Mouse (Mus musculus) spleen, adult 2 months (tissue): Measurements from ENCODE around the gene Ifnlr1. TPM values are rescaled to one million over a fixed set of nuclear protein-coding genes. Genes with fewer than 3 reads are reported as not detected.
"Not testable (repeated sequence)": the region's sequence is repeated elsewhere in the genome, so short reads cannot be mapped to it uniquely, and the experiment has no call there.

ENCODE experiments used
- DNase-seq, 2 experiments: peaks; one replicate each; pipeline versions ENCODE4 v3.0.0 to v3.0.0-alpha.2; 2012 to 2021; ENCODE audit warnings: low spot score in 2 of 2, low read depth in 1 of 2
- H3K27ac ChIP-seq: fragments of 200-500 bp; 2 replicates; pipeline ENCODE4 v1.5.1; 2012; ENCODE audit warnings: low read length, inconsistent platforms; ENCODE audit not compliant: insufficient read depth
- H3K27me3 ChIP-seq: fragments of 200-500 bp; 2 replicates; pipeline ENCODE4 v1.6.1; 2012; ENCODE audit warnings: mild to moderate bottlenecking, moderate library complexity, low read length, inconsistent platforms; ENCODE audit not compliant: control insufficient read depth, insufficient read depth
- H3K36me3 ChIP-seq: fragments of 200-500 bp; 2 replicates; pipeline ENCODE4 v1.6.1; 2012; ENCODE audit warnings: mild to moderate bottlenecking, low read length, inconsistent platforms; ENCODE audit not compliant: control insufficient read depth, insufficient read depth
- H3K4me1 ChIP-seq: fragments of 200-500 bp; 2 replicates; pipeline ENCODE4 v1.6.1; 2011; ENCODE audit warnings: inconsistent platforms; ENCODE audit not compliant: control insufficient read depth, insufficient read depth, insufficient read length
- H3K4me3 ChIP-seq: fragments of 200-500 bp; 2 replicates; pipeline ENCODE4 v1.5.1; 2011; ENCODE audit warnings: mild to moderate bottlenecking, inconsistent platforms; ENCODE audit not compliant: insufficient read depth, insufficient read length; ENCODE audit errors: extremely low read depth
- CTCF ChIP-seq: fragments of 200-500 bp; IDR thresholded peaks from 2 replicates; pipeline ENCODE4 v1.5.1; 2011; ENCODE audit warnings: mild to moderate bottlenecking, inconsistent platforms; ENCODE audit not compliant: insufficient read depth, insufficient read length, insufficient replicate concordance; ENCODE audit errors: extremely low read depth
- POLR2A ChIP-seq: fragments of 200-500 bp; IDR thresholded peaks from 2 replicates; pipeline ENCODE4 v1.6.1; 2011; ENCODE audit warnings: low read depth, low read length, inconsistent platforms
- WGBS: fragments of 180-500 bp; shearing (Covaris S2); methylation state at CpG from one replicate; pipeline ENCODE4 v1.1.7; 2018; 5-methylcytosine and 5-hydroxymethylcytosine counted together
- polyA plus RNA-seq: library from polyadenylated mRNA; depleted of rRNA; stranded (reverse); fragments of >200 nt; gene quantifications from 2 replicates; pipeline ENCODE4 v1.2.3, GENCODE M21; 2012; rRNA removed

Gene Ifnlr1
- polyA plus RNA-seq = 0.61 and 0.78 TPM in 2 replicates

DNA sequence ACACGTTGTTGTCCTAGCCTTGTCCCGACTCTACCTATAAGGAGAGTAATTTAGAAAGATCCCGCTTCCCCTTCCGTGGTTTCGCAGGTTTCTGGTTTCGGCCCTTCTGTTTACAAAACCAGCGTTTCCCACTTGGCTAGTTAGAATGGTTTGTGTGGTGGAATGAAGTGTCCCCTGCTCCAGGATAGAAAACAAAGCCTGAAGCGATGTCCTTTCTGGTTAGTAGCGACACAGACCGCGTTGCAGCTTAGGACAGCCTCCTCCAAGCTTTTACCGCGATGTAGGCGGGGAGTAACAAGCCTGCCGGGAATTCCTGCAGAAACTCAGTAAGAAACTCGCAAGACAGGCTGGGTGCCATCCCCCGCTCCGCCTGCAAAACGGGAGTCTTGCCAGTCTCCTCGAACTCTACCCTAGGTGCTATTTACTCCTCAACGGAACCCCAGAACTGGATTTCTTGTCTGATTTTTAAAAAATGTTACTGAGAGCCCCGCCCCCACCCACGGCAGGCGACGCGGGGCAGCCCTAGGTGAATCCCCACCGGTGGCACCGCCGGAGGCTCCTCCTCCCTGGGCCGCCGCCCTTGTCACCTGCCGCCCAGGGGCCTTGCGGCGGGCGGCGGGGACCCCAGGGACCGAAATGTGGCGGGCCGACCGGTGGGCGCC is at the start of gene Ifnlr1:
TSS of gene Ifnlr1 (plus strand) at position 382 of the 662 bp plus-strand sequence.
- Histone ChIP-seq H3K27ac (no peak within 1 kb of the TSS), H3K36me3 (no peaks in the 10 kb centered on the region), H3K4me3 (peak within 1 kb of the TSS; percentile 56; the same call in 1 of the 2 replicates), H3K27me3 (peaks cover 7% of the 10 kb centered on the region), H3K4me1 (peaks cover 5% of the 10 kb centered on the region; the same call in 1 of the 2 replicates)
- TF ChIP-seq POLR2A (no peak), CTCF (no peak)
- peak in 1 of 2 experiments; percentile 47 for DNase-seq
- WGBS = 1% methylated on average over 41 of the region's 41 CpGs

DNA sequence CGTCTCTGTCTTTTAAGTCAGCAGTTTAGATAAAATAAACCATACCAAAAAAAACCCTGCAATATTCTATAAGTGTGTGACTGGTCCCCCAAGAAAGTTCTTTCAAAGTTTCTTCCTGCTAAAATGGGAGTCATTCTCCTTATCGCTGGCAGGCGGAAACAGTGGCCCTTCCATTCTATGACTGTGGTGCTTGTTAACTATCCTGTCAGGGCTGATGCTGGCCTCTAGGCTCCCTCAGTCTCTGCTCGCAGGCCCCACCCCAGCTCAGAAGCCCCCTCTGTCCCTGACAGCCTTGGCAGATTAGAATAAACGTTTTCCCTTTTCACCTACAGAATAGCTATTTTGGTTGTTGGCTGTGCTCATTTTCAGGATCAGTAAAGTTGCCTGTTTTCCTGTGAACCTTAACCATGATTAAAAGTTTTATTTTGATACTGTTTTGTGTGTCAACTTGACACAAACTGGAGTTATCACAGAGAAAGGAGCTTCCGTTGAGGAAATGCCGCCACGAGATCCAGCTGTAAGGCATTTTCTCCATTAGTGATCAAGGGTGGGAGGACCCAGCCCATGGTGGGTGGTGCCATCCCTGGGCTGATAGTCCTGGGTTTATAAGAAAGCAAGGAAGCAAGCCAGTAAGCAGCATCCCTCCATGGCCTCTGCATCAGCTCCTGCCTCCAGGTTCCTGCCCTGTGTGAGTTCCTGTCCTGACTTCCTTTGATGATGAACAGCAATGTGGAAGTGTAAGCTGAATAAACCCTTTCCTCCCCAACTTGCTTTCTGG is 44.6 kb upstream of the Ifnlr1 start:
- H3K27ac ChIP-seq, H3K36me3 ChIP-seq, H3K4me3 ChIP-seq, H3K27me3 ChIP-seq, H3K4me1 ChIP-seq, DNase-seq: not testable (repeated sequence)
- WGBS = 86% methylated on average over 8 of the region's 8 CpGs

GRCm38 (mm10) chr4:135645022-135645637 is 41.0 kb upstream of the Ifnlr1 start:
- Histone ChIP-seq H3K27me3 (no peaks in the 10 kb centered on the region), H3K36me3 (no peaks in the 10 kb centered on the region), H3K4me3 (no peak overlapping the region), H3K4me1 (no peaks in the 10 kb centered on the region), H3K27ac (no peak overlapping the region)
- TF ChIP-seq CTCF (no peak), POLR2A (no peak)
- no peak for DNase-seq
- WGBS = 78% methylated on average over 12 of the region's 12 CpGs

- Histone ChIP-seq H3K4me1 (no peaks in the 10 kb centered on the region; the same call in 1 of the 2 replicates), H3K4me3 (no peak overlapping the region), H3K27me3 (no peaks in the 10 kb centered on the region), H3K36me3 (no peaks in the 10 kb centered on the region), H3K27ac (no peak overlapping the region)
- DNase-seq = no peak
- TF ChIP-seq CTCF (no peak), POLR2A (no peak)
- WGBS = 79% methylated on average over 11 of the region's 11 CpGs
These were observed 33.0 kb upstream of the Ifnlr1 start for GRCm38 (mm10) chr4:135652966-135653607.

DNA sequence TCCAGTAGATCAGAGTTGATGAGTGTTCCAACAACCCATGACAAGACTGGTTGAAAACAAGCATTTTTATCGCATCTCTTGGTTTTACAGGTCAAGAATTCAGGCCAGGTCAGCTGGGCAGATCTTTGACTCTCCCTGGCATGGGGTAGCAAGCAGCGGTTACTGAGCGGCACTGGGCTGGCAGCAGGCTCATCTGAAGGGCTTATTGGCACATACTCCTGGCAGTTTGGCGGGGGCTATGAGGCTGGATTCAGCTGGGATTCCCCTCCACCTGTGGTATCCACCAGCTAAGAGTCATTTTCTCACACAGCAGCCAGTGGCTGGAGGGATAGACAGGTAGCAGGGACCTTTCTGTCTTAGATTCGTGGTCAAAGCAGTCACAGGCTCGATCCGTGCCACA is 32.1 kb upstream of the Ifnlr1 start:
- DNase-seq = no peak
- H3K4me3 ChIP-seq = no peak overlapping the region
- TF ChIP-seq POLR2A = no peak
- TF ChIP-seq CTCF = no peak
- H3K27ac ChIP-seq = no peak overlapping the region
- 85% methylated on average over 7 of the region's 7 CpGs for WGBS
- no peaks in the 10 kb centered on the region for H3K36me3 ChIP-seq
- H3K27me3 ChIP-seq = no peaks in the 10 kb centered on the region
- no peaks in the 10 kb centered on the region; the same call in 1 of the 2 replicates for H3K4me1 ChIP-seq

DNA sequence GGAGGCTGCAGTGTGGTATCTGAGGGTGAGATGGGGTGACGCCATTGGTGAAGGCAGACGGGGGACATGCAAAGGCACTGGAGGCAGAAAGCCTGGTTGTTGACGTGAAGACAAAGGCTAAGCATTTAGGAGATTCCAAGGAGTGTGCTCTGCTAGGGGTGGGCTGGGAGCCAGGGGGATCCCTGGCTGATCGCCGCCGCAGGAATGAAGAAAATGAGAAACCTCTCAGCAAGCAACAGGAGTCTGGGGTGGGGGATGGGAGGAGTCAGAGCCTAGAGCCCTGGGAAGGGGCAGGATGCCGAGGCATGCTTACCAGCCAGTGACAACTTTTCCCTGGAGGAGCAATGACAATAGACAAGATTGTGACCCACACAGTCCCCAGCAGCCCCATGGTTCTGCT is 30.6 kb upstream of the Ifnlr1 start:
- Histone ChIP-seq H3K36me3 (no peaks in the 10 kb centered on the region), H3K4me1 (no peaks in the 10 kb centered on the region; the same call in 1 of the 2 replicates), H3K27ac (no peak overlapping the region), H3K27me3 (no peaks in the 10 kb centered on the region), H3K4me3 (no peak overlapping the region)
- TF ChIP-seq CTCF = no peak
- no peak for TF ChIP-seq POLR2A
- 81% methylated on average over 7 of the region's 7 CpGs for WGBS
- no peak for DNase-seq
